Mouse (Mus musculus) heart, postnatal 36 days (tissue): ENCODE data around the gene Emc1. TPM values are rescaled to one million over a fixed set of nuclear protein-coding genes. Genes with fewer than 3 reads are reported as not detected.

Source experiments
- DNase-seq, 2 experiments: peaks; one replicate each; pipeline ENCODE4 v3.0.0; 2021 to 2022
- intact Hi-C: fragments of 180-260 bp; cut with DNase I; formaldehyde crosslinking; loops from one replicate; pipeline ENCODE4 v1.15.1; 2025
- total RNA-seq, 2 experiments: library from RNA; stranded (reverse); gene quantifications; 2 replicates each; pipeline ENCODE4 v1.2.3; 2021

The Emc1 gene
- total RNA-seq: 10 to 100 TPM; 50.2 to 50.6 TPM

- intact Hi-C loops: loop anchor here (1.0 kb wide), 1 partner anchor 28 kb away; no protein-coding TSS in a partner anchor
Measured at GRCm38 (mm10) chr4:139351931-139352711, at the start of gene Emc1, which contains the start of the genes Mrto4 and Ubr4. TSS of gene Emc1 (plus strand) at chr4:139352587. TSS of gene Mrto4 (minus strand) at chr4:139352576. TSS of gene Ubr4 (plus strand) at chr4:139352609.

GRCm38 (mm10) chr4:139305521-139305920, 46.9 kb upstream of the Emc1 start:
- DNase-seq: no peak
- intact Hi-C loops: no loop called here

More at GRCm38 (mm10) chr4:139351931-139352711, at the start of gene Emc1, which contains the start of the genes Mrto4 and Ubr4:
- peak; percentile 82 to 89 for DNase-seq

- no peak for DNase-seq
- intact Hi-C loops: no loop called here
Measured at GRCm38 (mm10) chr4:139307916-139308315, 44.5 kb upstream of the Emc1 start.

GRCm38 (mm10) chr4:139309651-139310050, 42.7 kb upstream of the Emc1 start:
- DNase-seq: no peak
- intact Hi-C loops: no loop called here

GRCm38 (mm10) chr4:139310171-139310898, 42.1 kb upstream of the Emc1 start, which contains the start of the genes Pqlc2 and Akr7a5:
TSS of gene Pqlc2 (minus strand) at chr4:139310708.
TSS of gene Akr7a5 (plus strand) at chr4:139310744.
- intact Hi-C loops: no loop called here
- peak; percentile 100 for DNase-seq

GRCm38 (mm10) chr4:139310899-139311701, 41.3 kb upstream of the Emc1 start:
- intact Hi-C loops: no loop called here
- DNase-seq: no peak

GRCm38 (mm10) chr4:139311707-139312106, 40.7 kb upstream of the Emc1 start:
- no peak for DNase-seq
- intact Hi-C loops: no loop called here

GRCm38 (mm10) chr4:139312632-139313031, 39.8 kb upstream of the Emc1 start:
- intact Hi-C loops: no loop called here
- DNase-seq: peak in 1 of 2 experiments; percentile 48

GRCm38 (mm10) chr4:139318449-139318848, 33.9 kb upstream of the Emc1 start:
- intact Hi-C loops: no loop called here

GRCm38 (mm10) chr4:139319740-139320139, 32.6 kb upstream of the Emc1 start:
- intact Hi-C loops: no loop called here
- no peak for DNase-seq

More at GRCm38 (mm10) chr4:139318449-139318848, 33.9 kb upstream of the Emc1 start:
- DNase-seq: no peak

GRCm38 (mm10) chr4:139330605-139331004, 21.8 kb upstream of the Emc1 start:
- intact Hi-C loops: loop anchor here (10.0 kb wide), 1 partner anchor 406 kb away; no protein-coding TSS in a partner anchor
- DNase-seq: peak; percentile 54 to 65

GRCm38 (mm10) chr4:139334631-139335295, 17.6 kb upstream of the Emc1 start:
- DNase-seq: no peak
- intact Hi-C loops: loop anchor here (10.0 kb wide), 1 partner anchor 410 kb away; no protein-coding TSS in a partner anchor

- intact Hi-C loops: loop anchor here (10.0 kb wide), 1 partner anchor 411 kb away; no protein-coding TSS in a partner anchor
- no peak for DNase-seq
Measured at GRCm38 (mm10) chr4:139335507-139335906, 16.9 kb upstream of the Emc1 start.

GRCm38 (mm10) chr4:139336822-139337483, 15.4 kb upstream of the Emc1 start:
- DNase-seq: peak; percentile 80 to 85
- intact Hi-C loops: loop anchor here (1.0 to 10.0 kb wide), 2 partner anchors 252 to 412 kb away; no protein-coding TSS in a partner anchor

GRCm38 (mm10) chr4:139338145-139338544, 14.2 kb upstream of the Emc1 start:
- intact Hi-C loops: loop anchor here (10.0 kb wide), 1 partner anchor 413 kb away; no protein-coding TSS in a partner anchor
- DNase-seq: no peak

GRCm38 (mm10) chr4:139340835-139341234, 11.6 kb upstream of the Emc1 start:
- no peak for DNase-seq
- intact Hi-C loops: no loop called here

- intact Hi-C loops: no loop called here
- DNase-seq: no peak
Measured at GRCm38 (mm10) chr4:139341556-139342233, 10.7 kb upstream of the Emc1 start.

GRCm38 (mm10) chr4:139343718-139344117, 8.7 kb upstream of the Emc1 start:
- no peak for DNase-seq
- intact Hi-C loops: no loop called here
